Mouse (Mus musculus) spleen, adult 2 months (tissue): ENCODE data around the gene Vars.

Experiments used
- CTCF ChIP-seq: fragments of 200-500 bp; IDR thresholded peaks from 2 replicates; pipeline ENCODE4 v1.5.1; 2011; ENCODE audit warnings: mild to moderate bottlenecking, inconsistent platforms; ENCODE audit not compliant: insufficient read depth, insufficient read length, insufficient replicate concordance; ENCODE audit errors: extremely low read depth
- POLR2A ChIP-seq: fragments of 200-500 bp; IDR thresholded peaks from 2 replicates; pipeline ENCODE4 v1.6.1; 2011; ENCODE audit warnings: low read depth, low read length, inconsistent platforms

DNA sequence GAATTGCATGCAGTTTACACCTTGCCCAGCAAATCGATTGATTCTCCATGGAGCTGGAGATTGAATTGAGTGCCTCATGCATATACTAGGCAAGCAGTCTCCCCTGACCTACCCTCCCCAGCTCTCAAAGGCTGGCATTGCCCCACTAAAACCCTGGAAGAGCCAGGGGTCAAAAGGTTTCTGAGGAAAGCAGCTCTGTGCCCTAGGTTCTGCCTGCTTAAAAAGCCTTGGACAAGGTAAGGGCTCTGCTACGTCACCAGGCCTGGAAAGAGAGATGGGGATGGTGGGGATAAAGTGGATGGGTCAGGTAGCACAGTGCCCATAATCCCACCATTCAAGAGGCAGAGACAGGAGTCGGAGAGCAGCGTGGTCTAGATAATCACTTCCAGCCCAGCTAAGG, 46.0 kb upstream of the Vars start:
- TF ChIP-seq CTCF (no peak), POLR2A (no peak)
